Mouse (Mus musculus): ENCODE measurements at regions not wholly inside any gene's neighbourhood (a gene's known extent, or its start where the extent isn't known, plus 50 kb on each side); places are given as distances from the start of the nearest gene placed in this dataset.

GRCm38 (mm10) chr15:31149855-31150254 lies 74.3 kb upstream of the Dap start:
- no peak overlapping the region for H3K4me3 ChIP-seq (ENCODE audit: control insufficient read depth, low read depth, low read length)
- H3K36me3 ChIP-seq (ENCODE audit: control insufficient read depth, insufficient read depth, low read length) = no peaks in the 10 kb centered on the region
- H3K27ac ChIP-seq (ENCODE audit: control insufficient read depth, insufficient read depth, low read depth, low read length) = no peak overlapping the region
- no peaks in the 10 kb centered on the region for H3K27me3 ChIP-seq (ENCODE audit: control insufficient read depth, insufficient read depth, low read length)
- H3K4me1 ChIP-seq (ENCODE audit: control insufficient read depth, insufficient read depth, low read length) = no peaks in the 10 kb centered on the region; the same call in 1 of the 2 replicates
- no peak for TF ChIP-seq POLR2A (IDR thresholded peaks at IDR 0.05; ENCODE audit: control insufficient read depth, low read depth, low read length)

DNA sequence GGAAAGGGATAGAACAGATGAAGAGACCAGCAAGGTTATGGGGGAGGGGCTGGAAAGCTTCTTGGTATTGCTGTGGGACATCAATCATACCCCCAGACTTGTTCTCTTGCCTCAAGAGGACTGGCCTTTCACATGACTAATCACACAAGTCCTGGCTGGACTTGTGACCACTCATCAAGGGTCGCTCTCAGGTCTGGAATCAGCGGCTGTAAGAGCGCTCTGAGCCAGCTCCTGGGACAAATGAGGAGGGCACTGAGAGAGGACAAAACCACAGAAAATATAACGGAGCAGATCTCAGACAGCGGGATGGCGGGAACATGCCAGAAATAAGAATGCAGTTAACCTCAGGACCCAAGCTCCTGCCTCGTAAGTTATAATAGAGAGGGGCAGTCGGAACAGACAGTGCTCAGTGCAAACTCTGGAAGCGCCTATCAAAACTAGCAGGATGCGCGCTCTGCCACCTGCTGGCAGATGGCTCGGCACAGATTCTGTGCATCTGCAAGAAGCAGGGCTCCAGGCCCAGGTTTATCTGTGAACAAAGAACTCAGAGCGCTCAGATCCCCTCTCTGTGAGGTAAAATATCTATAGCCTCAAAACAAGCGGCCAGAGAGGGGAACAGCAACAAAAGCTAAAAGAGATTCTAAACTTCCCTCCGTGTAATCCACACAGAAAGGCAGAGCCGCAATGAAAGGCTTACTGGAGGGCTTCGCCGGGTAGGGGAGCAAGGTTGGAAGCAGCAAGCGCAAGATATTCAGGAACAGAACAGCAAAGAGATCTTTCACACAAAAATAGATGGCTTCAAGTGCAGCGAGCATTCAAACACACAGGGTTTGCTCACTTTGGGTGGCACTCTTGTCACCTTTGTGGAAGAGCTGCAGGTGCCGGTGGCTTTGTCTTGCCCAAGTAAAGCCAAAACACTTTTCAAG lies 73.3 kb upstream of the Dap start:
- Histone ChIP-seq H3K4me1 (ENCODE audit: control insufficient read depth, insufficient read depth, low read length) (no peaks in the 10 kb centered on the region; the same call in 1 of the 2 replicates), H3K27me3 (ENCODE audit: control insufficient read depth, insufficient read depth, low read length) (no peaks in the 10 kb centered on the region), H3K36me3 (ENCODE audit: control insufficient read depth, insufficient read depth, low read length) (no peaks in the 10 kb centered on the region), H3K4me3 (ENCODE audit: control insufficient read depth, low read depth, low read length) (no peak overlapping the region), H3K27ac (ENCODE audit: control insufficient read depth, insufficient read depth, low read depth, low read length) (no peak overlapping the region)
- TF ChIP-seq CTCF (IDR thresholded peaks at IDR 0.05; ENCODE audit: control insufficient read depth, insufficient read depth, insufficient replicate concordance, low read depth, low read length) (peak; percentile 34; the same call in 1 of the 2 replicates), POLR2A (IDR thresholded peaks at IDR 0.05; ENCODE audit: control insufficient read depth, low read depth, low read length) (no peak)

DNA sequence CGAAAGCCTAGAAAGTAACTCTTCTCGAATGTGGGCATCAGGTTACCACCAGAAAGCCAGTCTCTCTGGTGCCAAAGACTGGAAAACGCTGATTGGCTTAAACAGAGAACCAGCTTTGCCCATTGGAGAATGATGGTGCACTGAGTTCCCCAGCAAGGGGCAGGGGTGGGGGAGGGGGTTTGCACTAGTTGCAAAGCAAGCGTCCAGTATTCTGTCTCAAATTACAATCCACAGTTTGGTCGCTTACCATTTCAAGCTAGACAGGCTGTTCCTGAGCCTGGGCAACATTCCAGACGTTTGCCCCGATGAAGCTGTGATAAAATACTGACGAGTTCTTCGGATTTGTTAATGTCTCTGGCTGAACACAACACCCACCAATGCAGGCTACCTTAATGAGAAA lies 69.0 kb upstream of the Dap start:
- TF ChIP-seq CTCF (IDR thresholded peaks at IDR 0.05; ENCODE audit: control insufficient read depth, insufficient read depth, insufficient replicate concordance, low read depth, low read length) (no peak), POLR2A (IDR thresholded peaks at IDR 0.05; ENCODE audit: control insufficient read depth, low read depth, low read length) (no peak)
- no peak overlapping the region for H3K27ac ChIP-seq (ENCODE audit: control insufficient read depth, insufficient read depth, low read depth, low read length)
- H3K4me3 ChIP-seq (ENCODE audit: control insufficient read depth, low read depth, low read length) = no peak overlapping the region
- no peaks in the 10 kb centered on the region for H3K27me3 ChIP-seq (ENCODE audit: control insufficient read depth, insufficient read depth, low read length)
- no peaks in the 10 kb centered on the region for H3K36me3 ChIP-seq (ENCODE audit: control insufficient read depth, insufficient read depth, low read length)
- no peaks in the 10 kb centered on the region; the same call in 1 of the 2 replicates for H3K4me1 ChIP-seq (ENCODE audit: control insufficient read depth, insufficient read depth, low read length)

GRCm38 (mm10) chr15:31166543-31167105 lies 57.5 kb upstream of the Dap start:
- TF ChIP-seq CTCF (IDR thresholded peaks at IDR 0.05; ENCODE audit: control insufficient read depth, insufficient read depth, insufficient replicate concordance, low read depth, low read length) = no peak
- TF ChIP-seq POLR2A (IDR thresholded peaks at IDR 0.05; ENCODE audit: control insufficient read depth, low read depth, low read length) = no peak
- no peaks in the 10 kb centered on the region for H3K36me3 ChIP-seq (ENCODE audit: control insufficient read depth, insufficient read depth, low read length)
- H3K27me3 ChIP-seq (ENCODE audit: control insufficient read depth, insufficient read depth, low read length) = no peaks in the 10 kb centered on the region
- peaks cover 3% of the 10 kb centered on the region; the same call in 1 of the 2 replicates for H3K4me1 ChIP-seq (ENCODE audit: control insufficient read depth, insufficient read depth, low read length)
- no peak overlapping the region for H3K27ac ChIP-seq (ENCODE audit: control insufficient read depth, insufficient read depth, low read depth, low read length)
- H3K4me3 ChIP-seq (ENCODE audit: control insufficient read depth, low read depth, low read length) = no peak overlapping the region

DNA sequence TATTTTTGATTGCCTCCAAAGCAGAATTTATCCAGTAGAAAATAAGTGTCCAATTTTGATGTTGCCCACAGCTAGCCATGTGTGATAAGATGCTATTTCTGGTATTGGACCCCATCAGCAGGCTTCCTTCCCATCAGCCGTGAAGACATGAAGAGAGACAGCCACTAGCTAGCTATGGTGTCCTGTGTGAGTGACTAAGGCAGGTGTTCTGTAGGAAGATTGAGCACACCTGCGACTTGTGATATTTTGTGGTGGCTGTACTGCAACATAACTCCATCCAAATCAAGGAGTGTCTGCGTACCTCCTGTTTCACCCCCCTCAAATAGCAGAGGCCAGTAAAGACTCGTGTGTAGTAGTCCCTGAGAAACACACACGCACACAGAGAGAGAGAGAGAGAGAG lies 56.6 kb upstream of the Dap start:
- Histone ChIP-seq H3K27me3 (ENCODE audit: control insufficient read depth, insufficient read depth, low read length) (no peaks in the 10 kb centered on the region), H3K27ac (ENCODE audit: control insufficient read depth, insufficient read depth, low read depth, low read length) (no peak overlapping the region), H3K4me1 (ENCODE audit: control insufficient read depth, insufficient read depth, low read length) (peaks cover 3% of the 10 kb centered on the region; the same call in 1 of the 2 replicates), H3K36me3 (ENCODE audit: control insufficient read depth, insufficient read depth, low read length) (no peaks in the 10 kb centered on the region), H3K4me3 (ENCODE audit: control insufficient read depth, low read depth, low read length) (no peak overlapping the region)
- TF ChIP-seq POLR2A (IDR thresholded peaks at IDR 0.05; ENCODE audit: control insufficient read depth, low read depth, low read length) (no peak), CTCF (IDR thresholded peaks at IDR 0.05; ENCODE audit: control insufficient read depth, insufficient read depth, insufficient replicate concordance, low read depth, low read length) (no peak)

DNA sequence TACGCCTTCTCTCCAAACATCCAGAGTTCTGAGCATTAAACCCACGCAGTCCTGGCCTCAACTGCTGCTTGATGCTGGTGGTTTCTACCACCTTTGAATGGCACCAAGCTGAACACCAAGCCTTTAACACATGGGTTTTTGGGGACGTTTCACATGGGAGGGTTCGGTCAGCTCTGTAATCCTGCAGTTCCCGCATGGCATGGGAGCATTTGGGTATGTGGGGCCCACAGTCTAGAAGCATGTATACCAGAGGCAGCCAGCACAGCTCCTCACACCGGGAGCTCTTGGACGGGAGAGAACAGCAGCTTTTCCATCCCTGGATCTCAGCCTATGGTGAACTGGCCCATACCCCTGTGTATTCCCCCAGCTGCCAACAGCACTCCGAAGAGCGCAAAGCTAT lies 55.9 kb upstream of the Dap start:
- Histone ChIP-seq H3K27ac (ENCODE audit: control insufficient read depth, insufficient read depth, low read depth, low read length) (no peak overlapping the region), H3K4me3 (ENCODE audit: control insufficient read depth, low read depth, low read length) (no peak overlapping the region), H3K4me1 (ENCODE audit: control insufficient read depth, insufficient read depth, low read length) (peaks cover 3% of the 10 kb centered on the region; the same call in 1 of the 2 replicates), H3K27me3 (ENCODE audit: control insufficient read depth, insufficient read depth, low read length) (no peaks in the 10 kb centered on the region), H3K36me3 (ENCODE audit: control insufficient read depth, insufficient read depth, low read length) (no peaks in the 10 kb centered on the region)
- TF ChIP-seq POLR2A (IDR thresholded peaks at IDR 0.05; ENCODE audit: control insufficient read depth, low read depth, low read length) = no peak
- no peak for TF ChIP-seq CTCF (IDR thresholded peaks at IDR 0.05; ENCODE audit: control insufficient read depth, insufficient read depth, insufficient replicate concordance, low read depth, low read length)

GRCm38 (mm10) chr15:31173309-31174115 lies 50.6 kb upstream of the Dap start:
- H3K4me1 ChIP-seq (ENCODE audit: control insufficient read depth, insufficient read depth, low read length) = no peaks in the 10 kb centered on the region
- H3K4me3 ChIP-seq (ENCODE audit: control insufficient read depth, low read depth, low read length) = no peak overlapping the region
- H3K27me3 ChIP-seq (ENCODE audit: control insufficient read depth, insufficient read depth, low read length) = no peaks in the 10 kb centered on the region
- H3K36me3 ChIP-seq (ENCODE audit: control insufficient read depth, insufficient read depth, low read length) = no peaks in the 10 kb centered on the region
- H3K27ac ChIP-seq (ENCODE audit: control insufficient read depth, insufficient read depth, low read depth, low read length) = no peak overlapping the region
- TF ChIP-seq CTCF (IDR thresholded peaks at IDR 0.05; ENCODE audit: control insufficient read depth, insufficient read depth, insufficient replicate concordance, low read depth, low read length) (no peak), POLR2A (IDR thresholded peaks at IDR 0.05; ENCODE audit: control insufficient read depth, low read depth, low read length) (no peak)
